Mouse (Mus musculus): ENCODE measurements around the gene Ikbip.

- TF ChIP-seq CTCF (conservative IDR thresholded peaks at IDR 0.05; ENCODE audit: insufficient read depth, insufficient read length, low read depth, low read length) (no peak), POLR2A (IDR thresholded peaks at IDR 0.05; ENCODE audit: low read depth, low read length) (no peak)
Measured at GRCm38 (mm10) chr10:91139148-91139766, 56.5 kb downstream of the Ikbip start.

All from kidney, adult 2 months (tissue).